Mouse (Mus musculus) central nervous system, embryonic 11.5 days (tissue): ENCODE data around the gene Zc3h14. TPM values are rescaled to one million over a fixed set of nuclear protein-coding genes. Genes with fewer than 3 reads are reported as not detected.

ENCODE experiments used
- polyA plus RNA-seq: library from polyadenylated mRNA; depleted of rRNA; stranded (reverse); fragments of >200 nt; gene quantifications from 2 replicates; pipeline ENCODE4 v1.2.3, GENCODE M21; 2012; rRNA removed

Zc3h14 gene
- 119 and 178 TPM in 2 replicates for polyA plus RNA-seq

DNA sequence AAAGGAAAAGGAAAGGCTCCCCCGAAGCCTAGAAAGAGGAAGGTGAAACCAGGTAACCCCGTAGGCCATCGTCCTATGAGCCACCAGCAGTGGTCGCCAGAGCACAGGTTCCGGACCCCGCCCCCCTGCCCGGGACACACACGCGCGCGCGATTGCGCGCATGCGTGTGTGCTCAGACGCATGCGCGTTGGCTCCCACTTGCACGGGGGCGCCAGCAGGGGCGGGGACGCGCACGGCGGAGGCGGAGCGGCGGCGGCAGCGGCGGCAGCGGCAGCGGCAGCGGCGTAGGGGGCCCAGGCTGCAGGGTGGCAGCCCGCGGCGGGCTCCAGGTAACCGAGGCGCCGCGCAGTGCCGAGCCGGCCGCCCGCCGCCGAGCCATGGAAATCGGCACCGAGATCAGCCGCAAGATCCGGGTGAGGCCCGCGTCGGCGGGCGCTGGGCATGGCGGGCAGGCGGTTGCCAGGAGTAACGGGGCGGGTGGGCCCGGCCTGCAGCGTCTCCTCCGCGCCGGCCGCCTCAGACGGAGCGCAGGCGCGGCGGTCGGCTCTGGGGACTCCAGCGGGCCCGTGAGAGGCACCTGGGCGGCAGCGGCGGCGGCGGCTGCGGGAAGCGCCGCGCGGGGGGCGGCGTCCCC lies at the start of gene Zc3h14:
Zc3h14 (plus strand) TSS at position 219 of the 634 bp plus-strand sequence.

DNA sequence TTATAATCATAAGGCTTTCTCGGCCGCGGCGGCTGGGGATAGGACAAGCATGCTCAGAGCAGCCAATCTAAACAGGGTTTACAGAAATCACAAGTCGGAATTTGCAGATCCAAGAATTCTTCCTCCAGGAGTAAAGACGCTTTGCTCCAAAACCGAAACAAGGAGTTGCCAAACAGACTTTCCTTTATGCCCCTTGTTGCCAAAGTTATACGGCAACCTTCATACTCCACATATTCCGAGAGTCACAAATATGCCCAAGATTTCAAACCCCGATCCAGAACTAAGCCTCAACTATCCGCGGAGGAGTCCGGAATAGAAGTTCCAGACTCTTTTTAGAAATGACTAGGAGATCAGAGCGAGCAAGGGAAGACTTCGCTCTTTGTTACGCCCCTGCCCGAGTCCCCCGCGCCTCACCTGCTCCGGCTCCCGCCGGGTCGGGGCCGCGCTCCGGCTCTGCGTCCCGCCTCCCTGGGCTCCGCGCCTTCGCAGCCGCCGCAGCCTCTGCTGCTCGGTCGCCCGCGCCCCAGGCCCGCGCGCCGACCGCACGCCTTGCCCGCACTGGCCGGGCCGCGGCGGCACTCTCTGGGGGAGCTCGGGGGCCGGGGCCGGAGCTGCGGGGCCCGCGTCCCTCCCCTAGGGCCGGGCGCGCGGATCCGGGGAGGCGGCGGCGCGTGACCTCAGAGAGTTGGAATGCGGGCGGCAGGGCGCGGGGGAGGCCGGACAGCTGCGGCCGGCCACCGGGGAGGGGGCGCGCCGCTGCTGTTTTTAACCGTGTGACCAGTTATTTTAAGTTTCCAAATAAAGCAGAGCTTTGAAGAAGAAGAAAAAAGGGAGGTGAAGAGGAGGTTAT lies 9.6 kb upstream of the Zc3h14 start, which contains the start of gene Ptpn21:
Ptpn21 (minus strand) TSS at position 455 of the 850 bp plus-strand sequence.

Other genes starting within 250 kb of the Zc3h14 start
- 9.1 and 14.9 TPM in 2 replicates for gene Kcnk10, start 168.7 kb upstream of the Zc3h14 start, polyA plus RNA-seq
- gene Spata7, start 118.8 kb upstream of the Zc3h14 start, polyA plus RNA-seq: 11.3 and 14.1 TPM in 2 replicates
- gene Ptpn21, start 9.6 kb upstream of the Zc3h14 start, polyA plus RNA-seq: 9.2 and 10.4 TPM in 2 replicates
- gene Eml5, start 154.5 kb downstream of the Zc3h14 start, polyA plus RNA-seq: 62.7 and 101 TPM in 2 replicates
- gene Ttc8, start 173.6 kb downstream of the Zc3h14 start, polyA plus RNA-seq: 35.4 and 47.1 TPM in 2 replicates